In the genomic region with DNA sequence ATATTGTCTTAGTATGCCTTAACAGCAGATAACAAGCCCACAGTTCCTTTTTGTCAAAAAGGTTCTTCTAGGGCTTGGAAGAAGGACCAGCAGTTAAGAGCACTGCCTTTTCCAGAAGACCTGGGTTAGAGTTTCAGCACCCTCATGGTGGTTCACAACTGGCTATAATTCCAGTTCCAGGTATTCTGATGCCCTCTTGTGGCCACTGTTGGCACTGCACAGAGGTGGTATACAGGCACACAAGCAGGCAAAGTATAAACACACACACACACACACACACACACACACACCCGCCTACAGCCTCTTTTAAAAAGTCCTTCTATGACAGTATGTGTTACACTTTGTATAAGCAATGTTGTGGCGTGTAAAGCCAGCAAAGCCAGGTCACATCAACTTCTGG, we compare ENCODE assay signal across 7 mouse cellular contexts. TPM values are rescaled to one million over a fixed set of nuclear protein-coding genes. Genes with fewer than 3 reads are reported as not detected.
DNase-seq lines count a peak whose midpoint lies in the region; ATAC-seq and TF ChIP-seq lines count a peak whose summit lies in the region.

No protein-coding gene starts in this region.

- no peak overlapping the region for H3K4me2 ChIP-seq in kidney, embryonic 15.5 days

- peak; percentile 58 for TF ChIP-seq CTCF in kidney, adult 2 months (conservative IDR thresholded peaks at IDR 0.05; ENCODE audit: insufficient read depth, insufficient read length, low read depth, low read length)

- DNase-seq in kidney, adult 2 months = peak; percentile 43
- DNase-seq in ES-CJ7 (ENCODE audit: low read depth, low spot score) (peak; percentile 84), WW6 (ENCODE audit: low read depth, low spot score) (peak; percentile 45)
- peak; percentile 17 to 54 for DNase-seq in heart, postnatal 10 days
- peak; percentile 39 for DNase-seq in mesoderm, embryonic 11.5 days (ENCODE audit: low read depth, low spot score)
- DNase-seq in thymus, postnatal 4 days = peak; percentile 77

- ATAC-seq in kidney, embryonic 15.5 days (replicated peaks; ENCODE audit: low FRiP score) = no peak

- H3K4me3 ChIP-seq in kidney, adult 2 months (ENCODE audit: insufficient read depth, low read depth, low read length) = no peak overlapping the region
- H3K4me3 ChIP-seq in kidney, embryonic 15.5 days (replicated peaks) = no peak overlapping the region

- intact Hi-C loops in heart, postnatal 10 days (cut with DNase I) = no loop called here

- H3K36me3 ChIP-seq in kidney, adult 2 months (ENCODE audit: control insufficient read depth, insufficient read depth, low read length) = no peaks in the 10 kb centered on the region
- H3K36me3 ChIP-seq in kidney, embryonic 15.5 days = peaks cover 4% of the 10 kb centered on the region; the same call in 1 of the 2 replicates

- H3K9ac ChIP-seq in kidney, embryonic 15.5 days = no peak overlapping the region

- H3K9me3 ChIP-seq in kidney, embryonic 15.5 days (replicated peaks) = 0 out of 2 replicates have a peak, but pooled peaks cover 4% of the 10 kb centered on the region

- 94% methylated on average over 2 of the region's 2 CpGs for WGBS in kidney, adult 2 months
- WGBS in kidney, embryonic 15.5 days = 87% methylated on average over 2 of the region's 2 CpGs

- no peak for TF ChIP-seq POLR2A in kidney, adult 2 months (IDR thresholded peaks at IDR 0.05; ENCODE audit: low read depth, low read length)

- no peaks in the 10 kb centered on the region for H3K27me3 ChIP-seq in kidney, adult 2 months (replicated peaks; ENCODE audit: control insufficient read depth, insufficient read depth, low read length)
- H3K27me3 ChIP-seq in kidney, embryonic 15.5 days = no peaks in the 10 kb centered on the region

- H3K27ac ChIP-seq in kidney, adult 2 months (ENCODE audit: insufficient read depth, low read depth, low read length) = no peak overlapping the region
- H3K27ac ChIP-seq in kidney, embryonic 15.5 days = no peak overlapping the region

- no peaks in the 10 kb centered on the region for H3K4me1 ChIP-seq in kidney, adult 2 months (ENCODE audit: control insufficient read depth, insufficient read depth, low read length)
- peaks cover 19% of the 10 kb centered on the region for H3K4me1 ChIP-seq in kidney, embryonic 15.5 days

RNA-seq across cellular contexts. Expression of gene Pold3, which starts 2.8 kb away (rescaled TPM):
- 8.1 and 9.6 TPM in 2 replicates for polyA plus RNA-seq in kidney, adult 2 months (2012; rRNA removed)
- polyA plus RNA-seq in kidney, embryonic 15.5 days (2015; fragmentation: Nextera tagmentation; extraction: Ambion mirVana) = 64.3 and 66.3 TPM in 2 replicates
- 10 to 100 TPM; 14.9 to 16.2 TPM for total RNA-seq in heart, postnatal 10 days (2021)

RNA-seq across cellular contexts. Expression of gene Lipt2, which starts 34.9 kb away (rescaled TPM):
- 3.6 and 4.4 TPM in 2 replicates for polyA plus RNA-seq in kidney, adult 2 months (2012; rRNA removed)
- polyA plus RNA-seq in kidney, embryonic 15.5 days (2015; fragmentation: Nextera tagmentation; extraction: Ambion mirVana) = 21.5 TPM in 2 replicates
- 1 to 10 TPM; 4.4 to 5.0 TPM for total RNA-seq in heart, postnatal 10 days (2021)

RNA-seq across cellular contexts. Expression of gene Kcne3, which starts 52.1 kb away (rescaled TPM):
- polyA plus RNA-seq in kidney, adult 2 months (2012; rRNA removed) = 2.0 and 3.3 TPM in 2 replicates
- 5.1 and 5.9 TPM in 2 replicates for polyA plus RNA-seq in kidney, embryonic 15.5 days (2015; fragmentation: Nextera tagmentation; extraction: Ambion mirVana)
- total RNA-seq in heart, postnatal 10 days (2021) = 1 to 10 TPM in 1 of 2 experiments, under 1 TPM in 1; 0.99 to 2.0 TPM
